Mouse (Mus musculus): ENCODE data around the gene Ssmem1. TPM values are rescaled to one million over a fixed set of nuclear protein-coding genes. Genes with fewer than 3 reads are reported as not detected.

Gene Ssmem1
- total RNA-seq, 2 experiments from 2014 or later, result 0.50 to 0.96 TPM

DNA sequence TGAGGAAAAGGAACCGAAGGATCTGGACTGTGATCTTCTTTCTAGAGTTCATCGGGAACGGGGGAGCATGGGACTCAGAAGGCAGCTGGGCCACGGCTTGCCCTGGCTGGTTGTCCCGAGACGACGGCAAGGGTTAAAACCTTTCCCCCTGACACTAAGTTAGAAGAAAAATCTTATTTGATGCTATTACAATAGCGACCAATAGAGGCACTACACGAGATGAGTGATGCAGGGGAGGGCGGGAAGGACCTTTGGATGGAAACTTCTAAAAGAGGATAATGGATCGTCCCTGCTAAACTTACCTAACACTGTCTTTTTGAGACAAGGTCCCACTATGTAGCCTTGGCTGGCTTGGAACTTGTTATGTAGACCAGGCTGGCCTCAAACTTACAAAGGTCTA lies 10.8 kb downstream of the Ssmem1 start:
- DNase-seq (ENCODE audit: low spot score in 2 of 2), result no peak
- intact Hi-C loops (cut with DNase I), result no loop called here

DNA sequence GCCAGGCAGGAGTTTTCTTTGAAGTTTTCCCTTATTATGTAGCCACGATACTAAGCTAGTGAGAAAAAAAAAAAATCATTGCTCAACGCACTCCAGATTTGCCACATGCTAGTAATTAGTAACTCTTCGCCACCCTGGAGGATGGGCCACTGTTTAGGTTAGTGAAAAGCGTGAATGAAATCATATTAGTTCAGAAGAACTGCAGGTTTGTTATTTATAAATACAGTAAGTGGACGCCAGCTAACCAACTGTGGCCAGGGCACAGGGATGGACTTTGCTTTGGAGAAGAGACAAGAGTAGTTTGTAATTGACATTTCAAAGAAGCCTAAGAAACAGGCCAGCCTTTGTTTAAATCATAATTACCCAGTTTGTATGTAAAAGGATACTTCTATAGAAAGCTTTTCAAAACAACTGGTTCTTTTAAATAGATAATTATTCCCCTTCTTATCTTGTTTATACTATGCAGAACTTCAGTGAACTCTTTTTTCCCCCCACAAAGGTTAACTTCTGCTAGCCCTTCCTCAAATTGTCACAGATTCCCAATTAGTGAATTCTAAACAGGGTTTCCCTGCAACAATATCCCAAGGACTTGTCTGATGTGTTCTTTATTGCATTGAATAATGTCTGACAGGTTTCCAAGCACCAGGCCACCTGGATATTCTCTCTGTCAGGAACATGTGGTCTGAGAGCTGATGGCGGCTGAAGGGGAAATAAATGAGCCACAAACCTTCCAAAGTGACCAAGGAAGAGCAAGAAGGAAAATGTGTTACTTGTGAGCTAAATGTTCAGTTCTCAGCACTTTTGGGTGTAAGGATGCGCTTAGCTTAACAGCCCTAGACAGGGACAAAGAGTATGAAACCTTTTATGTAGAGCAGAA lies 16.0 kb downstream of the Ssmem1 start:
- DNase-seq (ENCODE audit: low spot score in 2 of 2), result no peak
- intact Hi-C loops (cut with DNase I), result no loop called here

DNA sequence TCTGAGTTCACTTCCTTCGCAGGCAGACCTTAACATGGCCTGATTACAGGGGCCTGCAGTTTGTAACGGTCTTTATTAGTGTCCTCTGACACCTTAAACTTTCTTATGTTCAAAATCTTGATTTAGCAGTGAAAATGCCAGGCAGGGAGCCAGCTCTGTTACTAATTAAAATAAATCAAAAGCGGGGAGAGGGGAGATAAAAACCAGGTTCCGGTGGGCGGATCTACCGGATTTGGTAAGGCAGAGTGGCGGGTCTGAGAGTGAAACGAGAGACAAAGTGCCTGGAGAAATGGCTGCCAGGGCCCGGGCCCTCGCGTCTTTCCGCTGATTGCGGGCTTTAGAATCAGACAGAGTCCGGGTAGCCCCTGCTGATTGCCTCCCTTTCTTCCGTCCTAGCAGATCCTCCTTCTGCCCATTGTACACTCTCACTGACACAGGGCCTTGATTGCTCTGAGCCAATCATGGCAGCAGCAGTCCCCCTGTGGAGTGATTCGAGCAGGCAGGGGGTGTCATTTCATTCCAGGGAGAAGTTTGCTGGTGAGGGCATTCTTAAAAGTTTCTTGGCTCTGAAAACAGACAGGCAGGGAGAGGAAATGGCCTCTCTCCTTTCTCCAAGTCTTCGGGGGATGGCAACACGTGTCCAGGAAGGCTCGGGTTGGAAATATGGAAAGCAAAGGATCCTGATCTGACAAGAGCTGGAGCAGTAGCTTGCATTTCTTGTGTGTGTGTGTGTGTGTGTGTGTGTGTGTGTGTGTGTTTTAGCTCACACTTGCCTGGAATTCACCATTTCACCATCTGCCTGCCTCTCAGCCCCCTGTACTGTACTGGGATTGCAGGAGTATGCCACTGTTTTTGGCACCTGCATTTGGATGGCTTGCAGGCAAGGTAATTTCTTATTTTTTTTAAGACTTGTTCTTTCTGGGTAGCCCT lies 17.2 kb downstream of the Ssmem1 start:
- intact Hi-C loops (cut with DNase I), result no loop called here

DNA sequence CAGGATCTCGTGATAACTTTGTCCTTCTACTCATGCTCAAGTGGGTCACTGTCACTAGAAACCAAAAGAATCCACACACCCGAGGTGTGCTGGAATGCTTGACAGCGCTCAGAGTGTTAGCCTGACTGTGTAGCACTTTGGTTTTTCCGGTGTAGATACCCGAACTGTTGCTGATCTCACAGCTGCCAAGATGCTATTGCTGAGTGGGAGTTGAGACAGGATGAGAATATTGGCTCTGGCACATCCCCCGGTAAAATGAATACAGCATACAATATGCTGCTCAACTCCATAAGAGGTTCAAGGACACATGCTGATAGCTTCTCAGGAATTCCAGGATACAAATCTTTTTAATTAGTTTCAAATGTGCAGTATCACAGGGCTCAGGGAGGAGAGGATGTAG lies 19.2 kb downstream of the Ssmem1 start:
- peak in 1 of 2 experiments; percentile 69 for DNase-seq (ENCODE audit: low spot score in 2 of 2)
- intact Hi-C loops (cut with DNase I), result no loop called here

More for the DNA sequence above, 17.2 kb downstream of the Ssmem1 start:
- DNase-seq (ENCODE audit: low spot score in 2 of 2), result no peak

DNA sequence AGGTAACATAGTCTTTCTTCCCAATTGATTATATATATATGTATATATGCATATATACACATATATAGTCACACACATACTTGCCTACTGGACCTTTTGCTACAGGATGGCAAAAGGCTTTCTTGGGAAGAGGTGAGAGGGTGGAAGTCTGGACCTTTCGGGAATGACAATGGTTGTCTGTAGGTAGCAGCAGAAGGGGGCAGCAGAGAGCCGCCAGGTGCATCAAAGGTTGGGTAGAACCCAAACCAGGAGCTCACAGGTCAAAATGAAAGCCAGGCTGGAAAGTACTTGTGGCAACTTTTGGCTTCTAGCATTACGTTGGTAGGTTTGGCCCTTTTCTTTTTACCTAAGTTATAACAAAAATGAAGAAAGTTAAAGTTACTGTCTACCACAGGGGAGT lies 25.7 kb downstream of the Ssmem1 start:
- intact Hi-C loops (cut with DNase I), result loop anchor here (5.0 kb wide), 1 partner anchor 447 kb away; no protein-coding TSS in a partner anchor
- DNase-seq (ENCODE audit: low spot score in 2 of 2), result no peak

DNA sequence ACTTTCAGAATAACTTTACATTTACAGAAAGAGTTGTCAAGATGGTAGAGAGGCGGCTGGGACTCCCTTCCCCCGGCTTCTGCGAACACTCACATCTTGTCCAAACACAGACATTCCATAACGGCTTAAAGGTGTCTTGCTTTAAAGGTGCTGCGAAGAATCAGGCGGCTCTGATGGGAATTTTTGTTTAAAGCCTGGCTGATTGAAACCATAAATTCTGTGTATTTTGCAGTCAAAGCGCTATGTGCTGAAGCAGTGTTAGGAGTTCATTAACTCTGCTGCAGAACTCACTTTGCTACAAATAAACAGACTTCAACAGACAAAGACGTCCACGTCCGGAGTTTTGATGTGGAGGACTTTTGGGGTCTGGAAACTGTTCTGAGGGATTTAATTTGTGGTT lies 28.6 kb downstream of the Ssmem1 start:
- peak in 1 of 2 experiments; percentile 70 for DNase-seq (ENCODE audit: low spot score in 2 of 2)
- intact Hi-C loops (cut with DNase I), result loop anchor here (5.0 kb wide), 1 partner anchor 444 kb away; no protein-coding TSS in a partner anchor

DNA sequence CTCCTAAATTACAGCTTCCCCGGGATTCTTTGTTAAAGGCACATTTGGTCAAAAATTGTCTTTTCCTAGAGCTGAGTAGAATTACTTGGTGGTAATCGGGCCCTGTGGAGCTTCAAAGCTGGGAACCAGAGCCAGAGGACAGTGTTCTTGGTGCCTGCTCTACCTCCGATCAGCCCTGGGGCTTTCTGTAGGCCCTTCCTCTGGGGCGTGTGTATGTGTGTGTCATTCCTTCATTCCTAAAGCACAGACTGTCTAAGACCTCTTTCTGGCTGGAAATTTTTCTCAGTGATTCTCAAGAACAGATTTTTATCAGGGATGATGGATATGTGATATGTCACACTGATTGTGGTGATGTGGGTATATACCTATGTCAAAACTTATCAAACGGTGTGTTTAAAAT lies 29.2 kb downstream of the Ssmem1 start:
- intact Hi-C loops (cut with DNase I), result loop anchor here (5.0 kb wide), 1 partner anchor 444 kb away; no protein-coding TSS in a partner anchor
- no peak for DNase-seq (ENCODE audit: low spot score in 2 of 2)

DNA sequence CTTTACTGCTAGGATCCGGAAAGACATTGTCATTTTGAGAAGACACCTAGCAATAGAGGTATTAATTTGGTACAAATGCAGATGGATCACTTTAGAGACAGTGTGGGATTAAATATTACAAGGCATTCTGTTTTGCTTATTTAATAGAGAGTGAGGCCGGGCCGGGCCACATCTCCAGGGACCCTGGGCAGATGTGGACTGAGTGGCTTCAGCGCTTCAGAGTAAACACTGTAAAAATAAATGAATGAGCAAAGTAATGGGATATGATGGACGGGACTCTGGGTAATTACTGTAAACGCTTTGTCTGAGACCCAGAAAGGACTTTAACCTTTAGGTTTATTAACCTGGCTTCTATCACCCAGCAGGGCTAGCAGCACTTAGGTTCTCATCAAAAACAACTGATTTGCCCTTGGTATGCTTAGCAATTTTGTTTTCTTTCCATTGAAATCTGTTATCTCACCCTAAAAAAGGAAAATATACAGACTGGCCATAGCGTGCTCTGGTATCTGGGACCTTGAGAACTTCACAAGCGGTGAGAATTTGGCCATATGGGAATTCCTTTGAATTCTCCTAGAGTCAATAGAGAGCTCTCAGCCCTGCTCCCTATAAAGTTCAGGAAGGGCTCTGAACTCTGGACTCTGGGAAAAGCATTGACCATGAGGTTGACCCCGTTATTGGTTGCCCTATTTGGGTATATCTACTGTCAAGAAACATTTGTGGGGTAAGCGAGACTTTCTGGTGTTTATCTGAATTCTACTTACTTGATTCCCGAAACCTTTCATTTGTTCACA lies 31.6 kb downstream of the Ssmem1 start, which contains the start of gene Cpa2:
Gene Cpa2, plus strand, starts transcription at position 574 of the 791 bp plus-strand sequence.
- intact Hi-C loops (cut with DNase I), result no loop called here
- no peak for DNase-seq (ENCODE audit: low spot score in 2 of 2)

DNA sequence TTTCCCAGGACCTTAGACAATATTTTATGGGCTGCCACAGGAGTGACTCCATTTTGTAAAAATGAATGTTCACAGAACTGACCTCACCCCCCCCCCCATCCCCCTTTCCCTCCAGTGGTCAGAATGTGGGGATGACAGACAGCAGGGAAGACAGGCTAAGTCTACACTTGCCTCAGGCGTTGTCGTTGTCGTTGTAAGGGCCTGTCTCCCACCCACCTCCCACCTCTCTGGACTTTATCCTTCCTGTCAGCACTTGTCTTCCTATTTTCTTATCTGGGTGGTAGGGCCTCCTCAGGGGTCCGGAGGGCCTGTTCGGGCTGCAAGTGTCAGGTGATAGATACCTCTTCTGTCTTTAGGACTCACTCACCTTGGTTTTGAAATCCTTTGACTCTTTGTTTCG lies 32.6 kb downstream of the Ssmem1 start:
- no peak for DNase-seq (ENCODE audit: low spot score in 2 of 2)
- intact Hi-C loops (cut with DNase I), result no loop called here

DNA sequence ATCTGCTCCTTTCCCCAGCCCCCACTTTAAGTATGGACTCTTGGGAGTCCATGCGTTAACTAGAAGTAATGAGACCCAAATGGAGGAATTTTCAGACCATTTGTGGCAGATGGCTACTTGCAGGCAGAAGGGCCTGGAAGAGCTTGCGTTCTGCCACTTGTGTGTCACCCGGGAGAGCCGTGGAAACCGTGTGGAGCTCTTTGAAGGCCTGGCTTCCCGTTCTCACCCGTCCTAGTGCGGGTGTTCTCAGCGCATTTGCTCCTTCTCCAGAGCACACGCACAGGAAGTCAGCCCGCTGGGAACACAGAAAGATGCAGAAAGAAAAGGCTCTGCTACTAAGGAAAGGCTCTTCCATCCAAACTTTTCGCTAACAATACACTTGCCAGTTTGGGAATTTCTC lies 33.4 kb downstream of the Ssmem1 start:
- no peak for DNase-seq (ENCODE audit: low spot score in 2 of 2)
- intact Hi-C loops (cut with DNase I), result no loop called here

DNA sequence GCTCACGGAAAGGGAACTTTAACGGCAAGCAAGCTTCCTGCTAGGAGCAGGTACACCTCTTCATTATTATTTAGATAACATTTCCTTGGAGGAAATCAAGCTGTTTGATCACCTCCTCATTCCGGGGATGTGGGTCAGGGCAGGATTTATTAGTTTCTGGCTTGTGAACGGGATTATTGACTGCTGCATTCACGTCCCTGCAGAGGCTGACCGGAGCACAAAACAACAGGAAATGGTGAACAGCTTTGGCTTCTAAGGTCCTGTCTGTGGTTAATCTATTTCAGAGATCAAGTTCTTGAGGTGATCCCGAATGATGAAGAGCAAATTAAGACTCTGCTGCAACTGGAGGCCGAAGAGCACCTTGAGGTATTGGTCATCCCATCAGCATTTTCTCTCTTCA lies 34.2 kb downstream of the Ssmem1 start:
- intact Hi-C loops (cut with DNase I), result no loop called here
- no peak for DNase-seq (ENCODE audit: low spot score in 2 of 2)

DNA sequence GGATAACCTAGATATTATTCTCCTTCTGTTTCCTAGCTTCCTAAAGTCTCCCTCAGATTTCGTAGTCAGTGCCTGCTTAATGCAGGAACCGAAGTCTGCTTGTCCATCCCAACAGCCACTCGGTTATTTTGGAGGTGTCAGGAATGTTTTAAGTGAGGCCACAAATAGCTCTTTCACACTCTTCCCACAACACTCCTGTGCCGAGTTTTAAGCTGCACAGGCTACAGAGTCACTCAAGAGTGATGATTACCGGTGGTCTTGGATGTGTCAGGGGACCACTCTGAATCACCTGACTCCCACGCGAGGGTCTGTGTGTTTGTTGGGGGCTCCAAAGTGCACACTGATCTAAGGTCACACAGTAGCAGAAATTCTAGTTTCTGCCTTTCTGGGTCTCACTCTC lies 36.0 kb downstream of the Ssmem1 start:
- intact Hi-C loops (cut with DNase I), result loop anchor here (2.0 to 5.0 kb wide), 4 partner anchors 37 to 147 kb away; partner anchors contain the start of genes Cep41, Klhdc10, Ssmem1 and Tmem209
- DNase-seq (ENCODE audit: low spot score in 2 of 2), result peak in 1 of 2 experiments; percentile 89

DNA sequence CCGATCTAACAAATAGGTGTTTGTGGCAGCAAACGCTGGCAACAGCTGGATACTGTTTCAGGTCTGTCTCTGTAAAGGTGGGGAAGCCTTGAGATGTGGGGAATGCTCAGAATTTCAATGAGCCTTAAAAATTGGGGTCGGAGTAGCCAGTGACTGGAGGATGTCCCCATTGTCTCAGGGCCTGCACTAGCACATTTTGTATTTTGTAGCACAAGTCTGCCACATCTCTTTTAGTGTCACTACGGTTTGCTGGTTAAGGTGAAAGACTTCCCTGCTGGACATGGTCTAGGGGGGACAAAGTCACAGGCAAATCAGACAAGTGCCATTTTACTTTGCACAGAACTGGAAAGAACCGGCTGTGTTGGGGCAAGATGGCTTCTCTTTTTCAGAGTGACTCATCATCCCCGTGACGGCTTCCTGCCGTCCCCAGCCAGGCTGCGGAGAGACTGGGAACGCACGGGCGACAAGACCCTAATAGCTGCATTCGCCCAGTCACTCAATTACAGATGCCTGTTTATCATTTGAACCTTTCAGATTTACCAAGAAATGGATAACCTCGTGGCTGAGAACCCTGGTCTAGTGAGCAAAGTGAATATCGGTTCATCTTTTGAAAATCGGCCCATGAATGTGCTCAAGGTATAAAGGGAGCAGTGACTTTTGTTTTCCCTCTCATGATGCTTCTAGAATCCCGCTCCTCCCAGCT lies 37.1 kb downstream of the Ssmem1 start:
- intact Hi-C loops (cut with DNase I), result loop anchor here (2.0 to 5.0 kb wide), 4 partner anchors 38 to 146 kb away; partner anchors contain the start of genes Cep41, Klhdc10, Ssmem1 and Tmem209
- DNase-seq (ENCODE audit: low spot score in 2 of 2), result peak in 1 of 2 experiments; percentile 61

DNA sequence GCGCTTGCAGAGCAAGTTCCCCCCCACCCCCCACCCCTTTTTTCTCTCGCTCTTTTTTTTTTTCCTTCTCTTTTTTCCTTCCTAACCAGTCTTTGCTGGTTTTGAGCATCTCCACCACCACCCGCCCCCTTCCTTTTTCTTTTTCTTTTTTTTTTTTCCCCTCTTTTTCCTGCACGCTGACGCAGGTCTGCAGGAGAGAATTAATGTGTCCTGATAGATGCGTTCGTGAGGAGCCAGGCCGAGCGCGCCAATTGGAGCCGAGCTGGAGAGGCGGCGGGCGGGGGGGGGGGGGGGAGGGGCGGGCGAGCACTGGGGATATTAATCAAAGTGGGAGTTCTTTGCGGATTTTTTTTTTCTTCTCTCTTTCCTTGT lies 37.6 kb downstream of the Ssmem1 start:
- intact Hi-C loops (cut with DNase I), result loop anchor here (2.0 to 5.0 kb wide), 4 partner anchors 38 to 145 kb away; partner anchors contain the start of genes Cep41, Klhdc10, Ssmem1 and Tmem209
- peak in 1 of 2 experiments; percentile 37 for DNase-seq (ENCODE audit: low spot score in 2 of 2)

DNA sequence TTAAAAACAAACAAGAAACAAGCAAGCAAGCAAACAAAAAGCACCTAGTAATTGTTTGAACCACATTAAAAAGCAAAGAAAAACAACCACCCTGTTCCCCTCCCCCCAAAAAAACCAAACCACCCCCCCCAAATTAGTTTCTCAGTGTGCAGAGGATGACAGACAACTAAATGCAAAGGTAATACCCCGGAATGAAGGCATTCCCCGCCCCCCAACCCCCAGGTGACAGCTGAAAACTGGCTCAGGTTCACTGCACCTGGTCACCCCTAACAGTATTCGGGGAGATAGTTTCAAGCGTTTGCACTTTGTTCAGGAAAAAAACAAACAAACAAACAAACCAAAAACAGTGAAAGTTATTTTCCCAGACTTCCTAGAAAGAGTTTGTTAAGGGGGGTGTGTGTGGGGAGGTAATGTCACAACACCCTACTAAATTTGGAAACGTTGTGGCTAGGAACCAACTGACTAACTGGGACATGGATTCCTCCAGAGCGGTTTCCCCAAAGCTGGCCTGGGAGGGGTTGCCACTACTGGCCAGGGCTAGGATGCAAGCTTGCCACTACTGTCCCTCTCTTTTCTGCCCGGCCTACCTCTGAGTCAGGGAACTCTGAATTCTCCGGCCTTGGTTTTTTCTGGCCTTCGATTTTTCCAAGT lies 38.1 kb downstream of the Ssmem1 start:
- intact Hi-C loops (cut with DNase I), result loop anchor here (2.0 to 5.0 kb wide), 4 partner anchors 39 to 145 kb away; partner anchors contain the start of genes Cep41, Klhdc10, Ssmem1 and Tmem209
- peak in 1 of 2 experiments; percentile 33 for DNase-seq (ENCODE audit: low spot score in 2 of 2)

DNA sequence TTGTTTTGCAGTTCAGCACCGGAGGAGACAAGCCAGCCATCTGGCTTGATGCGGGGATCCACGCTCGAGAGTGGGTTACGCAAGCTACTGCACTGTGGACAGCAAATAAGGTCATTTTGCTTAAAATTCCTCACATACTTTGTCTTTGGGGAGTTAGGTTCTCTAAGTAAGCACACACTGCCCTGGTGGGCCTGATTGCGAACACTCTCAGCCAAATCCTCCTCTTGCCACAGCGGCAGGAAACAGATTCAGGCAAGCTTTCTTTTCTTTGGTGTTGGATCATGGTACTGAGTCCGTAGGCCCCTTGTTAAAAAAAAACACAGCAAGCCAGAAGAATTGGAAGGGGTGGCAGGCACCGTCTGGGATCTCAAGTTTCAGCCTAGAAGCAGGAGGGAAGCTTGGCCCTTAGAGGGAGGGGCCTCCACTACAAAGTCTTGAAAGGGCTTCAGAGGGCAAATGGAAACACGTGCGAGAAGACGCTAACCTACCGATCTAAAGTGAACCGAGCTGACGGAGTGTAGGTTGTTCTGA lies 39.6 kb downstream of the Ssmem1 start:
- intact Hi-C loops (cut with DNase I), result loop anchor here (5.0 kb wide), 3 partner anchors 87 to 147 kb away; partner anchors contain the start of genes Cep41 and Klhdc10
- DNase-seq (ENCODE audit: low spot score in 2 of 2), result peak in 1 of 2 experiments; percentile 39

DNA sequence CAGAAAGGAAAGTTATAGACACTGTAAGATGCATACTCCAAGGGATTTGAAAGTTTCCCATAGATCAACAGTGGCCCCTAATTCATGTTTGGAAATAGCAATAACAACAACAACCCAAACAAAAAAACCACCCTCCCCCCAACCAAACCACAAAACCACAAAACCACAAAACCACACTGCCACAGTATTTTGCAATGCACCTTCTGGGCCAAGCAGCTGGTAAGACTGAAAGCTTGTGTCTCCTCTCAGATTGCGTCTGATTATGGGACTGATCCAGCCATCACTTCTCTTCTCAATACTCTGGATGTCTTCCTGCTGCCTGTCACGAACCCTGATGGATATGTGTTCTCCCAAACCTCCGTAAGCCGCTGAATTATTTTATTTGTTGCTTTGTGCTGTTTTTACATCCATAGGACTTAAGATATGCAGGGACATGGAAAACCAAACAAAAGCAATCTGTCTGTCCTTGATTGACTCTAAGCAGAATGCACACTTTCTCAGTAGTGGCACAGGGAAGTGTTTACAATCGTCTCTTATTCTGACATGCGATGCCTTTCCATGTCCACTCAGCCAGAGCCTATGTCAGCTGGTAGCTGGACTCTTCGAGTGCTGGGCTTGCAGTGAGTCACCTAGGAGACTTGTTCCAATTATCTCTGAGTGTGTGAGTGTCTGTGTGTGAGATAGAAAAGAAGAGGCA lies 41.0 kb downstream of the Ssmem1 start:
- intact Hi-C loops (cut with DNase I), result no loop called here
- no peak for DNase-seq (ENCODE audit: low spot score in 2 of 2)

Data from left cerebral cortex, postnatal 25 days (tissue).